Mouse (Mus musculus): ENCODE measurements around the gene Mtcl1. TPM values are rescaled to one million over a fixed set of nuclear protein-coding genes. Genes with fewer than 3 reads are reported as not detected.
"Not testable (repeated sequence)": the region's sequence is repeated elsewhere in the genome, so short reads cannot be mapped to it uniquely, and the experiment has no call there.

Gene Mtcl1
- polyA plus RNA-seq, 1 experiment from 2014 or later, result 2.8 TPM

DNA sequence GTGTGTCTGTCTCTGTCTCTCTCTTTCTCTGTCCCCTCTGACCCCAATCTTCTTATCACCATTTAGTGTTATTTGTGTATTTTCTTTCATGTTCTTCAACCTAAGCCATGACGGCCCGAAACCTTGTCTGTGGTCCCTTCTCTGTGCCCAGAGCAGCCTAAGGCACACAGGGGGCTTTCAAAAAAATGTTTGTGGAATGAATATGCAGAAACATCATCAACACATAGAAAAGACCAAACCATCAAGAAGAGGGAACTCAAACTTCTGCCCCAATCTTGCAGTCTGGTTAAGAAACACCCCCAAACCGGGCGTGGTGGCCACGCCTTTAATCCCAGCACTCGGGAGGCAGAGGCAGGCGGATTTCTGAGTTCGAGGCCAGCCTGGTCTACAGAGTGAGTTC, 9.7 kb downstream of the Mtcl1 start:
- ATAC-seq (replicated peaks; ENCODE audit: insufficient number of reproducible peaks, low FRiP score, low TSS enrichment), result no peak
- Histone ChIP-seq H3K36me3 (ENCODE audit: control insufficient read depth, insufficient read depth, low read length) (no peaks in the 10 kb centered on the region), H3K4me2 (no peak overlapping the region), H3K27me3 (ENCODE audit: control insufficient read depth, insufficient read depth, low read length) (no peaks in the 10 kb centered on the region), H3K4me1 (ENCODE audit: control insufficient read depth, insufficient read depth, low read length) (no peaks in the 10 kb centered on the region), H3K9ac (ENCODE audit: low read depth, low read length) (no peak overlapping the region), H3K27ac (ENCODE audit: low read depth, low read length) (no peak overlapping the region), H3K4me3 (ENCODE audit: low read depth, low read length) (no peak overlapping the region), H3K9me3 (replicated peaks; ENCODE audit: control insufficient read depth, low read length) (no peaks in the 10 kb centered on the region)
- WGBS (ENCODE audit: insufficient replicate concordance), result 70% methylated on average over 8 of the region's 8 CpGs

DNA sequence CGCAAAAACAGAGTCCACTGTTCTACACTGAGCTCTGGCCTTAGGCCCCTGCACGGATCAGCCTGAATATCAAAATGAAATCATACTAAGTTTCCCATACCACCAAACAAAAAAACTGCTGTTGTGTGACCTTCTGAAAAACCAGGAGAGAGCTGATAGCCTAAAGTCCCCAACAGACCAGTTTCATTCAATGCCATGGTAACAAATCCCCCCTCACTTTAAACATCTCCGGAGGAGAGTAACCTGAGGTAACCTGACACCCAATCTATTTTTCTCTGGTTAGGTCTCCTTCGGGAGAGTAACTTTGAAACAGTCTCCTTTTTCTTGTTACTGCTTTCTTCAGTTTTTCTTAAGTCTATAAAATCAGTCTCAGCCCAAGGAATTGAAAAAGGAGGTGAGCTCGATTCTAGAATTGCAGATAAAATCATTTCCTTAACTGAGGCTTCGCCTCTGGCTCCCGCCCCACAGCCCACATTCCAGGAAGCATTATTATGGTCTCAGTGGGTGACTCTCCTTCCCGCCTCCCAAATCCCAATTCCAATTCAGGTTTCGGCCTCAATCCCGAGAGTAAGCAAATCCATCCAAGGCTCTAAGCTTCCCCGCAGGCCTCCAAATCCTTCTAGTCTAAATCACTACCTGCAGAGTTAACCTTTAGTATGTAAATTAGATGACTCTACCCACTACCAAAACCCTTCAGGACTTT, 10.3 kb downstream of the Mtcl1 start:
- no peak for ATAC-seq (replicated peaks; ENCODE audit: insufficient number of reproducible peaks, low FRiP score, low TSS enrichment)
- Histone ChIP-seq H3K4me3 (ENCODE audit: low read depth, low read length) (no peak overlapping the region), H3K36me3 (ENCODE audit: control insufficient read depth, insufficient read depth, low read length) (no peaks in the 10 kb centered on the region), H3K9ac (ENCODE audit: low read depth, low read length) (no peak overlapping the region), H3K27me3 (ENCODE audit: control insufficient read depth, insufficient read depth, low read length) (no peaks in the 10 kb centered on the region), H3K4me2 (no peak overlapping the region), H3K27ac (ENCODE audit: low read depth, low read length) (no peak overlapping the region), H3K4me1 (ENCODE audit: control insufficient read depth, insufficient read depth, low read length) (no peaks in the 10 kb centered on the region), H3K9me3 (replicated peaks; ENCODE audit: control insufficient read depth, low read length) (no peaks in the 10 kb centered on the region)
- 20% methylated on average over 11 of the region's 11 CpGs for WGBS (ENCODE audit: insufficient replicate concordance)

DNA sequence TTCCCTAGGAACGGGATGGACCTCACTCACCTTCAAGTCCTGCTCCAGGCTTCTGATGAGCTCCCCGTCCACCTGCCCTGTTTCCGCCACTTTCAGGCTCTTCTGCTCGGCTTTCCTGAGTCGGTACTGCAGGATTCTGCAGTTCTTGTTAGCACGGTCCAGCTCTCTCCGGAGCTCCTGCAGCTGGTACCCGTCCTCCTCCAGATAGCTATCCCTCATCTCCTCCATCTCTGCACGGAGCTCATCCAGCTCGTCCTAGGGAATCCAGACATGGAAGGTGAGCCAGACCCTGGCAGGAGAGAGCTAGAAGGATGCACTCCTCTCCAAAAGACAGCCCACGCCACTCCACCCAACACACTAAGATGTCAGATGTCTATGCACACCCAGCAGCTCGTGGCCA, 11.4 kb downstream of the Mtcl1 start:
- Histone ChIP-seq H3K4me3 (ENCODE audit: low read depth, low read length) (no peak overlapping the region), H3K4me1 (ENCODE audit: control insufficient read depth, insufficient read depth, low read length) (no peaks in the 10 kb centered on the region), H3K36me3 (ENCODE audit: control insufficient read depth, insufficient read depth, low read length) (no peaks in the 10 kb centered on the region), H3K27me3 (ENCODE audit: control insufficient read depth, insufficient read depth, low read length) (no peaks in the 10 kb centered on the region), H3K27ac (ENCODE audit: low read depth, low read length) (no peak overlapping the region), H3K9ac (ENCODE audit: low read depth, low read length) (no peak overlapping the region), H3K4me2 (no peak overlapping the region), H3K9me3 (replicated peaks; ENCODE audit: control insufficient read depth, low read length) (no peaks in the 10 kb centered on the region)
- no peak for ATAC-seq (replicated peaks; ENCODE audit: insufficient number of reproducible peaks, low FRiP score, low TSS enrichment)
- 78% methylated on average over 12 of the region's 12 CpGs for WGBS (ENCODE audit: insufficient replicate concordance)

DNA sequence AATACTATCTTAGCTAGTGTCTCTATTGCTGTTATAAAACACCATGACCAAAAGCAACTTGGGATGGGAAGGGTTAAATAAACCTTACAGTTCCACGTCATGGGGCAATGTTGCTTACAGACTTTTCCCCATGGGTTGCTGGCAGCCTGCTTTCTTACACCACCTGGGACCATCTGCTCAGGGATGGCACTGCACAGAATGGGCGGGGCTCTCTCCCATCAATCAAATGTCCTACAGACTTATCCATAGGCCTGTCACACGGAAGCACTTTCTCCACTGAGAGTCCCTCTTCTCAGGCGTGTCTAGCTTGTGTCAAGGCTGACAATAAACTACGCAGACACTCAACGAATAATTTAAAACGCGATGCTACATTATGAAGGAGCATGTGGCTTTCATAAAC, 12.7 kb downstream of the Mtcl1 start:
- no peaks in the 10 kb centered on the region for H3K36me3 ChIP-seq (ENCODE audit: control insufficient read depth, insufficient read depth, low read length)
- H3K27me3 ChIP-seq (ENCODE audit: control insufficient read depth, insufficient read depth, low read length), result no peaks in the 10 kb centered on the region
- H3K9ac ChIP-seq (ENCODE audit: low read depth, low read length), result no peak overlapping the region
- 75% methylated on average over 8 of the region's 8 CpGs for WGBS (ENCODE audit: insufficient replicate concordance)
- no peaks in the 10 kb centered on the region for H3K4me1 ChIP-seq (ENCODE audit: control insufficient read depth, insufficient read depth, low read length)
- ATAC-seq (replicated peaks; ENCODE audit: insufficient number of reproducible peaks, low FRiP score, low TSS enrichment), result no peak
- no peak overlapping the region for H3K4me2 ChIP-seq
- no peak overlapping the region for H3K27ac ChIP-seq (ENCODE audit: low read depth, low read length)
- no peaks in the 10 kb centered on the region for H3K9me3 ChIP-seq (replicated peaks; ENCODE audit: control insufficient read depth, low read length)
- no peak overlapping the region for H3K4me3 ChIP-seq (ENCODE audit: low read depth, low read length)

DNA sequence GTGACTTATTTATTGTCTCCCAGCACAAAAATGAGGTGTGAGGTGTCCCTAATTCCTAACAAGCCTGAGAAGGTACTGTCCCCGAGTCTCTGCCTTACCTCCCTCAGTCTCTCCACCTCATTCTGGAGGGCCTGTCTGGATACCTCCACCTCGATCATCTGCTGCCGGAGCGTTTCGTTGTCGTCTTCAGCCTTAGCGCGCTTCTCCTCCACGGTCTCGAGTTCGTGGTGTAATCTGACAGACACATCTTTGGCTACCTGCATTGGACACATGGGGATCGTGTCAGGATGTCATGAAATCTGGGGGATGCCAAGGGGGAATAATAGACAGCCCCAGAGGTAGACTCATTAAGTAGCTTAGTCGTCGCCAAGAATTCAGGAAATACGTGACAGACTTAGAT, 13.6 kb downstream of the Mtcl1 start:
- no peak overlapping the region for H3K4me2 ChIP-seq
- no peaks in the 10 kb centered on the region for H3K36me3 ChIP-seq (ENCODE audit: control insufficient read depth, insufficient read depth, low read length)
- ATAC-seq (replicated peaks; ENCODE audit: insufficient number of reproducible peaks, low FRiP score, low TSS enrichment), result no peak
- H3K27me3 ChIP-seq (ENCODE audit: control insufficient read depth, insufficient read depth, low read length), result no peaks in the 10 kb centered on the region
- no peaks in the 10 kb centered on the region for H3K9me3 ChIP-seq (replicated peaks; ENCODE audit: control insufficient read depth, low read length)
- H3K27ac ChIP-seq (ENCODE audit: low read depth, low read length), result no peak overlapping the region
- no peaks in the 10 kb centered on the region for H3K4me1 ChIP-seq (ENCODE audit: control insufficient read depth, insufficient read depth, low read length)
- no peak overlapping the region for H3K4me3 ChIP-seq (ENCODE audit: low read depth, low read length)
- no peak overlapping the region for H3K9ac ChIP-seq (ENCODE audit: low read depth, low read length)
- whole genome bisulfite sequencing (ENCODE audit: insufficient replicate concordance), result 90% methylated on average over 15 of the region's 15 CpGs

DNA sequence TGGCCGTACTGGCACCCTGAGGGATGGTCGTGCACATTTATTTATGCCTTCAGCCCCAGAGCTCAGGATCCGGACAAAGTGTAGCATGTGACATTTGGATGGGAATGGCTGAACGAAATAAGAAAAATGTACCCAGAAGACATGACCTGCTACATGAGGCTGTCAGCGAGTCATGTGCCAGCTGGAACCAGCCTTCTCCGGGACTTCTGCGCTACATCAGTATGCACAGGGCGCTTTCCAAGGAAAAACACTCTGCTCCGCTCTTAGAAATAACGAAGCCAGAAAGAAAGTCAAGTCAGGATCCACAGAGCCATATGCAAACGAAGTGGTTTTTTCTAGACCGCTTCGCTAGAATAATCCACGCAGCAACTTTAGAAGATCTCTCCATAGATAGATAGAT, 14.5 kb downstream of the Mtcl1 start:
- no peak overlapping the region for H3K4me2 ChIP-seq
- H3K4me1 ChIP-seq (ENCODE audit: control insufficient read depth, insufficient read depth, low read length), result no peaks in the 10 kb centered on the region
- H3K9me3 ChIP-seq (replicated peaks; ENCODE audit: control insufficient read depth, low read length), result no peaks in the 10 kb centered on the region
- 92% methylated on average over 14 of the region's 14 CpGs for WGBS (ENCODE audit: insufficient replicate concordance)
- no peaks in the 10 kb centered on the region for H3K36me3 ChIP-seq (ENCODE audit: control insufficient read depth, insufficient read depth, low read length)
- no peak overlapping the region for H3K4me3 ChIP-seq (ENCODE audit: low read depth, low read length)
- H3K9ac ChIP-seq (ENCODE audit: low read depth, low read length), result no peak overlapping the region
- no peak overlapping the region for H3K27ac ChIP-seq (ENCODE audit: low read depth, low read length)
- no peaks in the 10 kb centered on the region for H3K27me3 ChIP-seq (ENCODE audit: control insufficient read depth, insufficient read depth, low read length)
- no peak for ATAC-seq (replicated peaks; ENCODE audit: insufficient number of reproducible peaks, low FRiP score, low TSS enrichment)

DNA sequence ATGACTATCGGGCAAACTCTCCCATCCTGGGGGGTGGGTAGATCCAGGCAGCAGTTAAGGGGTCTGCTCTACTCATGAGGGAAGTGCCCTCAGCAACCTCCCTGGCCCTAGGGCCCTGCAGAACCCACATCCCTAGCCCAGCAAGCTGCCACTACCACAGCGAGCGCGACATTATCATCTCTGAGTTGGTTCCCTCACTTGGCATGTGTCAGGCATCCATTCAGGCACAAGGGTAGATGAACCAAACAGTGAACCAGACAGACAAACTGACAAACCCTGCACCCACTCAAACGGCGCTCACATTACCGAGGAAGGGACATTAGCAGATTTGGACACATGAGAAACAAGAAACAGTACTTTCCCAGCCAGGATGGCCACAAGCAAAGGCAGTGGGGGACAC, 15.0 kb downstream of the Mtcl1 start:
- 82% methylated on average over 7 of the region's 7 CpGs for WGBS (ENCODE audit: insufficient replicate concordance)
- Histone ChIP-seq H3K27ac (ENCODE audit: low read depth, low read length) (no peak overlapping the region), H3K27me3 (ENCODE audit: control insufficient read depth, insufficient read depth, low read length) (no peaks in the 10 kb centered on the region), H3K4me3 (ENCODE audit: low read depth, low read length) (no peak overlapping the region), H3K9ac (ENCODE audit: low read depth, low read length) (no peak overlapping the region), H3K4me1 (ENCODE audit: control insufficient read depth, insufficient read depth, low read length) (no peaks in the 10 kb centered on the region), H3K9me3 (replicated peaks; ENCODE audit: control insufficient read depth, low read length) (no peaks in the 10 kb centered on the region), H3K4me2 (no peak overlapping the region), H3K36me3 (ENCODE audit: control insufficient read depth, insufficient read depth, low read length) (no peaks in the 10 kb centered on the region)
- ATAC-seq (replicated peaks; ENCODE audit: insufficient number of reproducible peaks, low FRiP score, low TSS enrichment), result no peak

DNA sequence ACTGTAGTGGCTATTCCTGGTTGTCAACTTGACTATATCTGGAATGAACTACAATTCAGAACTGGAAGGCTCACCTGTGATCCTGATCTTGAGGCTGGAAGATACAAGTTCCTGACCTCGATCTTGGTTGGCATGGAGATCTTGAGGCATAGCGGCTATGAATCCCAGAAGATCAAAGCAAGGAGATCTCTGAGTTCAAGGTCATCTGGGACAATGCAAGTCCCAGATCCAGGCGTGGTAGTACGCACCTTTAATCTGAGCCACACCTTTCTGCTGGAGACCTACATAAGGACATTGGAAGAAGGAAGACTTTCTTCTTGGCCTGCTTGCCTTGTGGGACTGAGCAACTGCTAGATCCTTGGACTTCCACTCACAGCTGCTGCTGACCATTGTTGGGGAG, 24.9 kb downstream of the Mtcl1 start:
- not testable (repeated sequence) for H3K4me3 ChIP-seq (ENCODE audit: low read depth, low read length); H3K4me2 ChIP-seq; H3K36me3 ChIP-seq (ENCODE audit: control insufficient read depth, insufficient read depth, low read length); H3K4me1 ChIP-seq (ENCODE audit: control insufficient read depth, insufficient read depth, low read length); H3K27ac ChIP-seq (ENCODE audit: low read depth, low read length); ATAC-seq (replicated peaks; ENCODE audit: insufficient number of reproducible peaks, low FRiP score, low TSS enrichment); H3K27me3 ChIP-seq (ENCODE audit: control insufficient read depth, insufficient read depth, low read length); H3K9me3 ChIP-seq (replicated peaks; ENCODE audit: control insufficient read depth, low read length); H3K9ac ChIP-seq (ENCODE audit: low read depth, low read length)
- WGBS (ENCODE audit: insufficient replicate concordance), result 92% methylated on average over 4 of the region's 4 CpGs

DNA sequence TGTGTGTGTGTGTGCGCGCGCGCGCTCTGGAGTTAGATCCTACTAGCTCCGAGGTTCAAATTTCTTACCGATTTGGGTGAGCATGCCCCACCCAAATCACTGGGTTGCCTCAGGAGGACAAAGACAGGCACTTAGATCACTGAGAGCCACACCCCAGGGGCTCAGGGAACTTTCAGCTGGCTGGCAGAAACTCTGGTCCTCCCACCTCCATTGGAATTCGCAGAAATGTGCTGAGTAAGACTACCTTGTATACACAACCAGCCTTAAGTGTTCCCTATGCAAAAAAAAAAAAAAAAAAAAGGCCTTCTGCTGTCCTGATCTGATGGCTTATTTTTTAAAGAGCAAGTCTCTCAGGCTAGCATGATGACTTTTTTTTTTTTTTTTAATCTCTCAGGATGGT, 30.1 kb downstream of the Mtcl1 start:
- 57% methylated on average over 8 of the region's 8 CpGs for WGBS (ENCODE audit: insufficient replicate concordance)
- Histone ChIP-seq H3K36me3 (ENCODE audit: control insufficient read depth, insufficient read depth, low read length) (no peaks in the 10 kb centered on the region), H3K27ac (ENCODE audit: low read depth, low read length) (no peak overlapping the region), H3K4me3 (ENCODE audit: low read depth, low read length) (no peak overlapping the region), H3K27me3 (ENCODE audit: control insufficient read depth, insufficient read depth, low read length) (no peaks in the 10 kb centered on the region), H3K4me1 (ENCODE audit: control insufficient read depth, insufficient read depth, low read length) (peaks cover 7% of the 10 kb centered on the region), H3K4me2 (no peak overlapping the region), H3K9ac (ENCODE audit: low read depth, low read length) (no peak overlapping the region), H3K9me3 (replicated peaks; ENCODE audit: control insufficient read depth, low read length) (no peaks in the 10 kb centered on the region)
- no peak for ATAC-seq (replicated peaks; ENCODE audit: insufficient number of reproducible peaks, low FRiP score, low TSS enrichment)
